Mouse (Mus musculus): ENCODE measurements around the gene Hoxa3. TPM values are rescaled to one million over a fixed set of nuclear protein-coding genes. Genes with fewer than 3 reads are reported as not detected.

Hoxa3 gene
- polyA plus RNA-seq, 1 experiment from 2014 or later, result 21.1 TPM

- H3K27me3 ChIP-seq (replicated peaks), result no peaks in the 10 kb centered on the region
These were observed 8.9 kb downstream of the Hoxa3 start, which contains the start of gene Hoxa5 for GRCm38 (mm10) chr6:52204050-52204752. Hoxa5 (minus strand) TSS chr6:52204587.

GRCm38 (mm10) chr6:52203371-52204049, 9.6 kb downstream of the Hoxa3 start:
- peak overlapping the region; percentile 99 for H3K27ac ChIP-seq
- WGBS, result under 1% methylated on average over 46 of the region's 46 CpGs
- peaks cover 48% of the 10 kb centered on the region for H3K36me3 ChIP-seq
- H3K27me3 ChIP-seq (replicated peaks), result no peaks in the 10 kb centered on the region
- peak overlapping the region; percentile 100 for H3K9ac ChIP-seq
- no peaks in the 10 kb centered on the region for H3K9me3 ChIP-seq
- peaks cover 82% of the 10 kb centered on the region for H3K4me1 ChIP-seq
- ATAC-seq (ENCODE audit: low FRiP score, low read depth), result peak; percentile 49
- peak overlapping the region; percentile 99 for H3K4me2 ChIP-seq (replicated peaks)
- H3K4me3 ChIP-seq, result peak overlapping the region; percentile 92

More at GRCm38 (mm10) chr6:52204050-52204752, 8.9 kb downstream of the Hoxa3 start, which contains the start of gene Hoxa5:
- H3K4me2 ChIP-seq (replicated peaks), result peak within 1 kb of the TSS; percentile 99
- peaks cover 48% of the 10 kb centered on the region for H3K36me3 ChIP-seq
- peak; percentile 55 for ATAC-seq (ENCODE audit: low FRiP score, low read depth)
- H3K4me1 ChIP-seq, result peaks cover 78% of the 10 kb centered on the region
- peak within 1 kb of the TSS; percentile 100 for H3K9ac ChIP-seq
- H3K4me3 ChIP-seq, result peak within 1 kb of the TSS; percentile 92
- no peaks in the 10 kb centered on the region for H3K9me3 ChIP-seq
- peak within 1 kb of the TSS; percentile 99 for H3K27ac ChIP-seq
- under 1% methylated on average over 65 of the region's 65 CpGs for WGBS

- no peak for ATAC-seq (ENCODE audit: low FRiP score, low read depth)
- Histone ChIP-seq H3K4me3 (peak overlapping the region; percentile 92), H3K9me3 (no peaks in the 10 kb centered on the region), H3K27ac (peak overlapping the region; percentile 99), H3K9ac (peak overlapping the region; percentile 100), H3K36me3 (peaks cover 48% of the 10 kb centered on the region), H3K4me1 (peaks cover 83% of the 10 kb centered on the region), H3K27me3 (replicated peaks) (no peaks in the 10 kb centered on the region), H3K4me2 (replicated peaks) (peak overlapping the region; percentile 99)
- WGBS, result 2% methylated on average over 10 of the region's 10 CpGs
These were observed 10.1 kb downstream of the Hoxa3 start for GRCm38 (mm10) chr6:52203121-52203370.

- H3K4me3 ChIP-seq, result peak overlapping the region; percentile 92
- peaks cover 84% of the 10 kb centered on the region for H3K4me1 ChIP-seq
- H3K9me3 ChIP-seq, result no peaks in the 10 kb centered on the region
- H3K9ac ChIP-seq, result peak overlapping the region; percentile 100
- WGBS, result 3% methylated on average over 22 of the region's 22 CpGs
- no peak for ATAC-seq (ENCODE audit: low FRiP score, low read depth)
- no peaks in the 10 kb centered on the region for H3K27me3 ChIP-seq (replicated peaks)
- H3K4me2 ChIP-seq (replicated peaks), result peak overlapping the region; percentile 99
- peak overlapping the region; percentile 99 for H3K27ac ChIP-seq
- peaks cover 48% of the 10 kb centered on the region for H3K36me3 ChIP-seq
These were observed 10.6 kb downstream of the Hoxa3 start for GRCm38 (mm10) chr6:52202362-52203120.

- Histone ChIP-seq H3K4me2 (replicated peaks) (peak overlapping the region; percentile 99), H3K9ac (peak overlapping the region; percentile 100), H3K36me3 (peaks cover 45% of the 10 kb centered on the region), H3K4me1 (peaks cover 84% of the 10 kb centered on the region), H3K27me3 (replicated peaks) (no peaks in the 10 kb centered on the region), H3K4me3 (peak overlapping the region; percentile 41), H3K9me3 (no peaks in the 10 kb centered on the region), H3K27ac (peak overlapping the region; percentile 80)
- ATAC-seq (ENCODE audit: low FRiP score, low read depth), result no peak
- WGBS, result 4% methylated on average over 1 of the region's 1 CpGs
These were observed 11.9 kb downstream of the Hoxa3 start for GRCm38 (mm10) chr6:52201269-52201668.

- peak overlapping the region; percentile 80 for H3K27ac ChIP-seq
- ATAC-seq (ENCODE audit: low FRiP score, low read depth), result no peak
- H3K36me3 ChIP-seq, result peaks cover 41% of the 10 kb centered on the region
- H3K9me3 ChIP-seq, result no peaks in the 10 kb centered on the region
- peaks cover 84% of the 10 kb centered on the region for H3K4me1 ChIP-seq
- peak overlapping the region; percentile 99 for H3K4me2 ChIP-seq (replicated peaks)
- no peaks in the 10 kb centered on the region for H3K27me3 ChIP-seq (replicated peaks)
- WGBS, result 4% methylated on average over 10 of the region's 10 CpGs
- peak overlapping the region; percentile 100 for H3K9ac ChIP-seq
- peak overlapping the region; percentile 41 for H3K4me3 ChIP-seq
These were observed 12.3 kb downstream of the Hoxa3 start for GRCm38 (mm10) chr6:52200751-52201250.

GRCm38 (mm10) chr6:52200073-52200750, 12.9 kb downstream of the Hoxa3 start:
- Histone ChIP-seq H3K36me3 (peaks cover 35% of the 10 kb centered on the region), H3K4me3 (peak overlapping the region; percentile 41), H3K27ac (peak overlapping the region; percentile 80), H3K4me2 (replicated peaks) (peak overlapping the region; percentile 99), H3K9ac (peak overlapping the region; percentile 100), H3K4me1 (peaks cover 82% of the 10 kb centered on the region), H3K9me3 (no peaks in the 10 kb centered on the region), H3K27me3 (replicated peaks) (no peaks in the 10 kb centered on the region)
- ATAC-seq (ENCODE audit: low FRiP score, low read depth), result no peak
- WGBS, result 3% methylated on average over 30 of the region's 30 CpGs

GRCm38 (mm10) chr6:52197271-52197670, 15.9 kb downstream of the Hoxa3 start:
- Histone ChIP-seq H3K36me3 (peaks cover 12% of the 10 kb centered on the region), H3K4me2 (replicated peaks) (peak overlapping the region; percentile 99), H3K27me3 (replicated peaks) (no peaks in the 10 kb centered on the region), H3K9me3 (no peaks in the 10 kb centered on the region), H3K27ac (peak overlapping the region; percentile 87), H3K4me1 (peaks cover 89% of the 10 kb centered on the region), H3K4me3 (peak overlapping the region; percentile 29; the same call in 1 of the 2 replicates), H3K9ac (peak overlapping the region; percentile 100)
- peak; percentile 58; the same call in 1 of the 2 replicates for ATAC-seq (ENCODE audit: low FRiP score, low read depth)
- under 1% methylated on average over 10 of the region's 10 CpGs for WGBS

GRCm38 (mm10) chr6:52196811-52197210, 16.3 kb downstream of the Hoxa3 start:
- Histone ChIP-seq H3K4me1 (peaks cover 89% of the 10 kb centered on the region), H3K9ac (peak overlapping the region; percentile 100), H3K27me3 (replicated peaks) (no peaks in the 10 kb centered on the region), H3K4me2 (replicated peaks) (peak overlapping the region; percentile 99), H3K27ac (peak overlapping the region; percentile 87), H3K9me3 (no peaks in the 10 kb centered on the region), H3K4me3 (peak overlapping the region; percentile 29; the same call in 1 of the 2 replicates), H3K36me3 (peaks cover 12% of the 10 kb centered on the region)
- no peak for ATAC-seq (ENCODE audit: low FRiP score, low read depth)
- 4% methylated on average over 9 of the region's 9 CpGs for WGBS

- Histone ChIP-seq H3K4me2 (replicated peaks) (peak overlapping the region; percentile 99), H3K27ac (peak overlapping the region; percentile 88), H3K9ac (peak overlapping the region; percentile 100), H3K36me3 (peaks cover 4% of the 10 kb centered on the region), H3K9me3 (no peaks in the 10 kb centered on the region), H3K4me1 (peaks cover 86% of the 10 kb centered on the region), H3K4me3 (peak overlapping the region; percentile 7; the same call in 1 of the 2 replicates), H3K27me3 (replicated peaks) (no peaks in the 10 kb centered on the region)
- no peak for ATAC-seq (ENCODE audit: low FRiP score, low read depth)
- WGBS, result 3% methylated on average over 10 of the region's 10 CpGs
These were observed 18.4 kb downstream of the Hoxa3 start for GRCm38 (mm10) chr6:52194690-52195089.

GRCm38 (mm10) chr6:52191860-52192550, 21.1 kb downstream of the Hoxa3 start:
- H3K9ac ChIP-seq, result peak overlapping the region; percentile 100
- under 1% methylated on average over 45 of the region's 55 CpGs for WGBS
- peak overlapping the region; percentile 99 for H3K4me2 ChIP-seq (replicated peaks)
- ATAC-seq (ENCODE audit: low FRiP score, low read depth), result peak; percentile 60
- peak overlapping the region; percentile 97 for H3K27ac ChIP-seq
- H3K27me3 ChIP-seq (replicated peaks), result no peaks in the 10 kb centered on the region
- peaks cover 90% of the 10 kb centered on the region for H3K4me1 ChIP-seq
- peaks cover 13% of the 10 kb centered on the region for H3K36me3 ChIP-seq
- H3K4me3 ChIP-seq, result peak overlapping the region; percentile 76
- H3K9me3 ChIP-seq, result no peaks in the 10 kb centered on the region
